Mouse (Mus musculus) midbrain, embryonic 14.5 days (tissue): ENCODE results near the gene Gpcpd1. TPM values are rescaled to one million over a fixed set of nuclear protein-coding genes. Genes with fewer than 3 reads are reported as not detected.

Experiments used
- ATAC-seq: fragments of 200-750 bp; cut with Nextera tagmentation; 2 replicates; pipeline ENCODE4 v1.8.0; 2017; ENCODE audit warnings: moderate number of reproducible peaks, moderate library complexity; ENCODE audit not compliant: low FRiP score, low TSS enrichment
- DNase-seq: peaks from one replicate; pipeline ENCODE4 v3.0.0-alpha.2; 2015
- H3K27ac ChIP-seq: fragments of 300-500 bp; sonication (generic); replicated peaks from 2 replicates; pipeline ENCODE4 v1.5.1; 2014; ENCODE audit warnings: mild to moderate bottlenecking, low read depth, low read length, moderate library complexity
- H3K27me3 ChIP-seq: fragments of 300-500 bp; sonication (generic); 2 replicates; pipeline ENCODE4 v1.6.1; 2014; ENCODE audit warnings: low read length, control low read depth, mixed read lengths; ENCODE audit not compliant: control insufficient read depth, insufficient read depth
- H3K36me3 ChIP-seq: fragments of 300-500 bp; sonication (generic); 2 replicates; pipeline ENCODE4 v1.6.1; 2014; ENCODE audit warnings: low read length, control low read depth; ENCODE audit not compliant: control insufficient read depth, insufficient read depth
- H3K4me1 ChIP-seq: fragments of 300-500 bp; sonication (generic); 2 replicates; pipeline ENCODE4 v1.6.1; 2014; ENCODE audit warnings: mild to moderate bottlenecking, antibody characterized with exemption, low read length, control low read depth; ENCODE audit not compliant: control insufficient read depth, insufficient read depth
- H3K4me2 ChIP-seq: fragments of 300-500 bp; sonication (generic); 2 replicates; pipeline ENCODE4 v1.6.1; 2014; ENCODE audit warnings: mild to moderate bottlenecking, low read length, moderate library complexity
- H3K4me3 ChIP-seq: fragments of 300-500 bp; sonication (generic); replicated peaks from 2 replicates; pipeline ENCODE4 v1.5.1; 2014; ENCODE audit warnings: low read depth, low read length
- H3K9ac ChIP-seq: fragments of 300-500 bp; sonication (generic); replicated peaks from 2 replicates; pipeline ENCODE4 v1.6.1; 2014; ENCODE audit warnings: mild to moderate bottlenecking, low read length, moderate library complexity
- H3K9me3 ChIP-seq: fragments of 300-500 bp; sonication (generic); 2 replicates; pipeline ENCODE4 v1.6.1; 2016; ENCODE audit warnings: low read length, control low read depth, mixed read lengths; ENCODE audit not compliant: control insufficient read depth
- WGBS: fragments of 180-500 bp; shearing (Covaris S2); extraction: QIAGEN DNeasy Blood & Tissue Kit; methylation state at CpG from one replicate; pipeline ENCODE4 v1.1.7; 2014; 5-methylcytosine and 5-hydroxymethylcytosine counted together
- polyA plus RNA-seq: library from polyadenylated mRNA; unstranded; fragments of >200 nt; fragmentation: Nextera tagmentation; extraction: Ambion mirVana; gene quantifications from 2 replicates; pipeline ENCODE4 v1.2.1, GENCODE M21; 2014

Gene Gpcpd1
- polyA plus RNA-seq, 1 experiment from 2014 or later, result 104 TPM

GRCm38 (mm10) chr2:132578059-132578458, 9.5 kb downstream of the Gpcpd1 start:
- peak overlapping the region; percentile 57 for H3K4me2 ChIP-seq
- H3K4me3 ChIP-seq, result peak overlapping the region; percentile 83
- H3K27ac ChIP-seq, result peak overlapping the region; percentile 99
- no peaks in the 10 kb centered on the region for H3K9me3 ChIP-seq
- under 1% methylated on average over 37 of the region's 38 CpGs for WGBS
- DNase-seq (peak; percentile 97), ATAC-seq (peak; percentile 97)
- H3K4me1 ChIP-seq, result peaks cover 31% of the 10 kb centered on the region
- no peaks in the 10 kb centered on the region for H3K27me3 ChIP-seq
- H3K36me3 ChIP-seq, result no peaks in the 10 kb centered on the region
- H3K9ac ChIP-seq, result peak overlapping the region; percentile 98

GRCm38 (mm10) chr2:132577431-132577981, 10.0 kb downstream of the Gpcpd1 start:
- peak; percentile 77 for DNase-seq
- Histone ChIP-seq H3K36me3 (no peaks in the 10 kb centered on the region), H3K27me3 (no peaks in the 10 kb centered on the region), H3K9ac (peak overlapping the region; percentile 98), H3K9me3 (no peaks in the 10 kb centered on the region), H3K27ac (peak overlapping the region; percentile 99), H3K4me1 (peaks cover 31% of the 10 kb centered on the region), H3K4me2 (peak overlapping the region; percentile 57), H3K4me3 (peak overlapping the region; percentile 83)
- peak; percentile 82 for ATAC-seq
- under 1% methylated on average over 40 of the region's 41 CpGs for WGBS

DNA sequence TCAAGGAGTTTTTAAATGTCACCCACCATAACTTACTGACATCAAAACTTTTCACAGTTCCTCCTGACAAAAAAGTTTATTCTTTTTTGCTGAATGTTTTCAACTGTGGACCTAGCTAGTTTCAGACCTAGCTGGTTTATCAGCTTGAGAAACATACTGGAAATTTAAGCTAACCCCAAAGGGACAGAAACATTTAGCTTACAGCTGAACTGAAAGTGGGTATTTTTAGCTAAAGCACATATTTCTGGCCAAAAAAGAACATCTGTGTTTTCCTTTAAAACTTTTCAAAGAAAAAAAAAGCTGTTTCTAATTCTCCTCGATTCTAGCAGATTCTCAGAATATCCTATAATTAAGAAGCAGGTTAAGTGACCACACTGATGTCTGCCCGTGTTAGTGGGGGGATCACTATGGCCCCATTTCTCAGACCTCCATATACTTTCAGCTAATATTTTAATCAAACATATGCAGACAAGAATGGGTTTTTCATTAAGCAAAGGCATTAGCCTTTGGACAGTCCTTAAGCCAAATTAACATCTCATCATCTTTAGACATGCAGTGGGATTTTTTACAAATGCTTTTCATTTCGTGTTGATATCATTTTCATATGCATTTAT, 10.9 kb downstream of the Gpcpd1 start:
- H3K4me2 ChIP-seq, result peak overlapping the region; percentile 57
- no peaks in the 10 kb centered on the region for H3K9me3 ChIP-seq
- H3K4me3 ChIP-seq, result peak overlapping the region; percentile 83
- 58% methylated on average over 3 of the region's 3 CpGs for WGBS
- ATAC-seq, result no peak
- H3K36me3 ChIP-seq, result peaks cover 3% of the 10 kb centered on the region
- H3K4me1 ChIP-seq, result peaks cover 22% of the 10 kb centered on the region
- H3K27ac ChIP-seq, result no peak overlapping the region
- peak overlapping the region; percentile 98 for H3K9ac ChIP-seq
- H3K27me3 ChIP-seq, result no peaks in the 10 kb centered on the region
- no peak for DNase-seq

DNA sequence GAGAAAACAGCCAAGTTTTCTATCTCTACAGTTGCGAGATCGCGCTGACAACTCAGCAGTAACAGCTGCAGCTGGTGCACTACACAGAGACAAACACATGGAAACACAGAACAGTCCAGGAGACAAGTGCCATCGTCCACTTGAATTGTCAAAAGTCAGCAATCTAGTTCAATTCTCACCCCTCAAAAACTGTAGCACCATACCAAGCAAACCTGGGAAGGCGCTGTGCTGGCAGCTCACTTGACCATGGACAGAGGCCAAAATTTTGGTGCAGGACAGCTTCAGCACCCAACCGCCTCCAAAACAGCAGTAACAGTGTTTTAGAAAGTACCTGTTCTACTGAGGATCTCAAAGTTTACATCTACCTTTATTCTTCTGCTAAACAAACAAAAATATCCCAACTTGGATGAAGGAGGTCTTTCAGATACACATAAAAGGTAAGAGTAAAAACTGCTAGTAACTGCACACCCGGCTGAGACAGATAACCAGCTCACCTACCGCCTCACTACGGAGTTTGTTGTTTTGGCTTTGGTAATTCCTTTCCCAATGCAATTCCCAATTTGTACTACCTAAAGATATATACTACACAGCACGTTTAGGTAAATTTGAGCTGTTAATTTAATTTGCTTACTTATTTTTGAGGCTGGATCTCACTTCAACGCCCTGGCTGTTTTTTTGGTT, 11.6 kb downstream of the Gpcpd1 start:
- ATAC-seq (no peak), DNase-seq (no peak)
- H3K4me2 ChIP-seq, result peak overlapping the region; percentile 57
- no peak overlapping the region for H3K27ac ChIP-seq
- 0 out of 2 replicates have a peak overlapping the region, but pooled peaks have one; percentile 14 for H3K9ac ChIP-seq
- no peaks in the 10 kb centered on the region for H3K9me3 ChIP-seq
- peaks cover 10% of the 10 kb centered on the region for H3K36me3 ChIP-seq
- WGBS, result 89% methylated on average over 11 of the region's 11 CpGs
- H3K4me1 ChIP-seq, result peaks cover 18% of the 10 kb centered on the region
- H3K4me3 ChIP-seq, result no peak overlapping the region
- H3K27me3 ChIP-seq, result no peaks in the 10 kb centered on the region

GRCm38 (mm10) chr2:132575256-132575655, 12.3 kb downstream of the Gpcpd1 start:
- 90% methylated on average over 3 of the region's 3 CpGs for WGBS
- Histone ChIP-seq H3K9ac (no peak overlapping the region), H3K27me3 (no peaks in the 10 kb centered on the region), H3K4me2 (peak overlapping the region; percentile 57), H3K4me3 (0 out of 2 replicates have a peak overlapping the region, but pooled peaks have one; percentile 2), H3K4me1 (peaks cover 18% of the 10 kb centered on the region), H3K27ac (no peak overlapping the region), H3K36me3 (peaks cover 16% of the 10 kb centered on the region), H3K9me3 (no peaks in the 10 kb centered on the region)
- ATAC-seq (no peak), DNase-seq (no peak)

- Histone ChIP-seq H3K9ac (no peak overlapping the region), H3K4me2 (no peak overlapping the region), H3K4me1 (peaks cover 18% of the 10 kb centered on the region), H3K4me3 (no peak overlapping the region), H3K27ac (no peak overlapping the region), H3K9me3 (no peaks in the 10 kb centered on the region), H3K27me3 (no peaks in the 10 kb centered on the region), H3K36me3 (peaks cover 31% of the 10 kb centered on the region)
- ATAC-seq, result no peak
- 85% methylated on average over 2 of the region's 2 CpGs for WGBS
- no peak for DNase-seq
These were observed 14.2 kb downstream of the Gpcpd1 start for GRCm38 (mm10) chr2:132573280-132573679.

DNA sequence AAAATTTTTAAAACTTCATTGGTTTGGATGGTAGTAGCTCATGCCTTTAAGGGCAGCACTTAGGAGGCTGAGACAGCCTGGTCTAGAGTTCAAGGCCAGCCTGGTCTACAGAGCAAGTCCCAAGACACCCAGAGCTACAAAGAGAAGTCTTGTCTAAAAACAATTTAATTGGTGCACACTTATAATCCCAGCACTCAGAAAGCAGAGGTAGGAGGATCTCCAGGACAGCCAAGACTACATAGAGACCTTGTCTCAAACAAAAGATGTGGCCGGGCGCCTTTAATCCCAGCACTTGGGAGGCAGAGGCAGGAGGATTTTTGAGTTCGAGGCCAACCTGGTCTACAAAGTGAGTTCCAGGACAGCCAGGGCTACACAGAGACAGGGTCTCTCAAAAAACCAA, 14.9 kb downstream of the Gpcpd1 start:
- Histone ChIP-seq H3K27ac (no peak overlapping the region), H3K27me3 (no peaks in the 10 kb centered on the region), H3K9ac (no peak overlapping the region), H3K4me1 (peaks cover 18% of the 10 kb centered on the region), H3K36me3 (peaks cover 36% of the 10 kb centered on the region), H3K4me3 (no peak overlapping the region), H3K4me2 (no peak overlapping the region), H3K9me3 (no peaks in the 10 kb centered on the region)
- DNase-seq (no peak), ATAC-seq (no peak)
- 96% methylated on average over 3 of the region's 3 CpGs for WGBS

- no peak for ATAC-seq
- Histone ChIP-seq H3K27ac (no peak overlapping the region), H3K9me3 (no peaks in the 10 kb centered on the region), H3K4me2 (no peak overlapping the region), H3K9ac (no peak overlapping the region), H3K36me3 (peaks cover 50% of the 10 kb centered on the region), H3K4me1 (peaks cover 12% of the 10 kb centered on the region), H3K27me3 (no peaks in the 10 kb centered on the region), H3K4me3 (no peak overlapping the region)
- 94% methylated on average over 2 of the region's 2 CpGs for WGBS
- DNase-seq, result no peak
These were observed 16.2 kb downstream of the Gpcpd1 start for GRCm38 (mm10) chr2:132571301-132571700.
